Mouse (Mus musculus) thymus, adult 18-20 months (tissue): Measurements from ENCODE around the gene Rsl24d1.
"Not testable (repeated sequence)": the region's sequence is repeated elsewhere in the genome, so short reads cannot be mapped to it uniquely, and the experiment has no call there.

Source experiments
- DNase-seq, 2 experiments: peaks; one replicate each; pipeline ENCODE4 v3.0.0; 2022; ENCODE audit warnings: mixed read lengths in 2 of 2

Rsl24d1 gene

DNA sequence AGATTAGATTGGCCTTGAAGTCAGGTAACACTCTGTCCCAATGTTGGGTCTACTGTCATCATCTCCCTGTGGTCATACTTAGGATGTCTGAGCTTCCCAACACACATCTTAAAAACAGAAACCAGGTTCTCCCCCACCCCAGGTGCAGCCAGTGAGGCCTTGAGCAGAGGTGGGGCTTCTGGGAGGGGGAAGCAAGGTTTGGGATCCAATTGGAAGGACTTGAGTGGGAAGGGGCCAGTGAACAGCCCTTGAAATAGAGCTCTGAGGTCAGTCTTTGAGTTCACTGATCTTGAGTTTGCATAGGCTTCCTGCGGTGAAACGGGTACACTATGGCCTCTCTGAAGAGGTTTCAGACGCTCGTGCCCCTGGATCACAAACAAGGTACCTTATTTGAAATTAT is 11.0 kb upstream of the Rsl24d1 start, which contains the start of gene Gm20509:
Gene Gm20509 (plus strand): TSS at position 290 of the 400 bp plus-strand sequence.
- DNase-seq: no peak

- no peak for DNase-seq
Measured at GRCm38 (mm10) chr9:73103159-73103879, 9.9 kb upstream of the Rsl24d1 start.

DNA sequence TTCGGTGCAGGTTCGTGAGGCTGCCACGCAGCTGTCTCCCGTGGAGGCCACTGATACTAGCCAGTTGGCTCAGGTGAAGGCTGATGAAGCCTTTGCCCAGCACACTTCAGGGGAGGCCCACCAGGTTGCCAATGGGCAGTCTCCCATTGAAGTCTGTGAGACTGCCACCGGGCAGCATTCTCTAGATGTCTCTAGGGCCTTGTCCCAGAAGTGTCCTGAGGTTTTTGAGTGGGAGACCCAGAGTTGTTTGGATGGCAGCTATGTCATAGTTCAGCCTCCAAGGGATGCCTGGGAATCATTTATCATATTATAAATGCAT is 9.4 kb upstream of the Rsl24d1 start:
- no peak for DNase-seq

DNA sequence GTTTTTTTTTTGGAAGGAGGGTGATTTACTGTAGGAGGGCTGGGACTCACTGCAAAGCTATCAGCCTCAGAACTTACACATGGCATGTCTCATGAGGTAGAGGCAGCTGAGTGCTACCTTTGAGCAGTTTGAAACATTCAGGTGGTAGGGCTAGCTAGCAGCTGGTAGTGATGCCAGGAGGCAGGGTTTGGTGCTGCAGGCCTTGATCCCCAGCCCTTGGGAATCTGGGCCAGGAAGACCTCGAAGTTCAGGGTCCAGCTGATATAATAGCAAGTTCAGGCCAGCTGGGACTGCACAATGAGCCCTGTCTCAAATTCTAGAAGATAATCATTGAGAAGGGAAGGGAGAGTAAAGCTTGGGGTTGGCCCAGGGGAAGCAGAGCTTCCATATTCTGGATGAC is 8.1 kb upstream of the Rsl24d1 start:
- no peak for DNase-seq

DNA sequence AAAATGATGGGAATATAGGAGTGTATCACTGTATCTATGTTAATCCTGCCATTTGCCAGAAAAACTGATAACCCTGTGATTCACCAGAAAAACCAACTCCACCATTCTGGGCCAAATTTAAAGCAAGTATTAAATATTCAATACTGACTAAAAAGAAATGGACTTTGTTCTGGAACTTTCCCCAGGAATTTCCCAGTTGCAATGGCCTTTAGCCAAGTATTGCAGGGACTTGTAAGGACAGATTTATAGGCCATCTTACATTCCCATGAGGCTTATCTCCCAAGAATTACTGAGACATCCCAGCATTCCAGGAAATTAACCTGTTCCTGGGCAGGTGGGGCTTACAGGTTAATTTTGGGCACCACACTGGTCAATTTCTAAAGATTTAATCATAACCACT is 7.5 kb upstream of the Rsl24d1 start:
- DNase-seq: no peak

DNA sequence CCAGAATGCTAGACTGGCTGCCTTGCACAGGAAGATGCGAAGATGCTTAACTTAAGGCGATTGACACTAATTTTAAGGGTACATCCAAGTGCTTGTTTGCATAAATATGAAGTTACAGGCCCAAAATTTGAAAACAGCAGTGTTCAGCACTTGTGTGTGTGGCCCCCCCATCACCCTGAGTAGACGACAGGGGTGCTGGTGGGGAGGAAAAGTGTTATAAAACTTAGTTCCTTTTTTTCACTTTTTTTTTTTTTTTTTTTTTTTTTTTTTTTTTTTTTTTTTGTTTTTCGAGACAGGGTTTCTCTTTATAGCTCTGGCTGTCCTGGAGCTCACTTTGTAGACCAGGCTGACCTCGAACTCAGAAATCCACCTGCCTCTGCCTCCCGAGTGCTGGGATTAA is 3.5 kb downstream of the Rsl24d1 start:
- not testable (repeated sequence) for DNase-seq

DNA sequence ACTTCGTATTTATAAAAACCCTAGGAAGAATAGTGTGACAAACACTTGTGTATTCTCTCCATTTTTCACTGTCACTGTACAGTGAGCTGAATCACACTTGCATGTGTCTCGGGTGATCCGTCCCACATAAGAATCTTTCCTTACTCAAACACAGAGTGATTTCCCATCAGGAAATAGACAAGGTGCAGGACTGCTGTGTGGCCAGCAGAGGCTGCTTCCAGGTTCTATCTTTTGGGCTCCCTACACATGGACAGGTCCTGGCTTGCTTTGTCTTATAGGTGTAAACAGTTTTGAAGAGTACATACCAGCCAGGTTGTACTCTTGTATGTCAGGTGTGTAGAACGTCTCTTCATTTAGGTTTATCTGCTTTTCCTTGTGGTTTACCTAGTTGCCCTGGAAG is 4.8 kb downstream of the Rsl24d1 start:
- DNase-seq: no peak

GRCm38 (mm10) chr9:73121735-73122134 is 8.5 kb downstream of the Rsl24d1 start:
- no peak for DNase-seq

DNA sequence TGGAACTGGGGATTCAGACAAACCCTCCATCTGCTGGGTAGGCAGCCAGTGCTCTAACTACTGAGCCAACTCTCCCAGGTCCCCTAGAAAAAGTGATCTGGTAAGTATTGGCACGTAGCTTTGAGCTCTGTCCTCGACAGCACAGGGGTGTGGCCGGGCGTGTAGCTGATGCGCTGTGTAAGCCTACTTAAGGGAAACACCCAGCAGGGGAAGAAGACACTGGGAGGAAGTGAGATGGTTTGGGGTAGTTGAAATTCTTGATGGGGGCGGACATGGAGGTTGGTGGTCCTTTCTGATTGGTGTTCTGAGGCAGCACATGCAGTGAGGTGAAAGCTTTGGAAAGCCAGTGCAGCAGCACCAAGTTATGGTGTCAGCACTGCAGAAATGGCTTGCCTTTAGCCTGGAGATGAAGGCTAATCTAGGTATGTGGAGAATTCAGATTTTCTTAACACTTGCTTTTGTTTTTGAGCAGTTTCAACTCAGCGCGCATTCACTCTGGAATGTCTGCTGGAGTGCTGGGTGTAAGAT is 11.9 kb downstream of the Rsl24d1 start:
- no peak for DNase-seq

- DNase-seq: no peak
Measured at GRCm38 (mm10) chr9:73127457-73127856, 14.2 kb downstream of the Rsl24d1 start.

GRCm38 (mm10) chr9:73129875-73130274 is 16.6 kb downstream of the Rsl24d1 start:
- DNase-seq: no peak

DNA sequence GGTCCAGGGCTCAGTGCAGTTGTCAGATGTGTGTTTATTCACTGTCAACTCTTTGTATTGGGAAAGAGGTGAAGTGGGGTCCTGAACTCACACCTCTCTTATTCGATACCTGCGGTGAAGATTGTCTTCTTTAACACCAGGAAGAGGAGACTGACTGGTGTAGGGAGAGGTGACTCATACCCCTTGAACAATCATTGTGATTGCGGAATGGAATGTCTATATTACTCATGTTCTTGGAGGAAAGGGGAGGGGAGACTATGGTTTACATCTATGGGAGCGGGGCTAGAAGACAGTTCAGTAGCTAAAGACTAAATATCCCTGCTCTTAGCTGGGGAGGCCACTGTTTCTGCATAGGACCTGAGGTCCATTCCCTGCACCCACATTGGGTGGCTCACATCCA is 17.3 kb downstream of the Rsl24d1 start:
- no peak for DNase-seq

GRCm38 (mm10) chr9:73137341-73137886 is 24.2 kb downstream of the Rsl24d1 start:
- DNase-seq: no peak

DNA sequence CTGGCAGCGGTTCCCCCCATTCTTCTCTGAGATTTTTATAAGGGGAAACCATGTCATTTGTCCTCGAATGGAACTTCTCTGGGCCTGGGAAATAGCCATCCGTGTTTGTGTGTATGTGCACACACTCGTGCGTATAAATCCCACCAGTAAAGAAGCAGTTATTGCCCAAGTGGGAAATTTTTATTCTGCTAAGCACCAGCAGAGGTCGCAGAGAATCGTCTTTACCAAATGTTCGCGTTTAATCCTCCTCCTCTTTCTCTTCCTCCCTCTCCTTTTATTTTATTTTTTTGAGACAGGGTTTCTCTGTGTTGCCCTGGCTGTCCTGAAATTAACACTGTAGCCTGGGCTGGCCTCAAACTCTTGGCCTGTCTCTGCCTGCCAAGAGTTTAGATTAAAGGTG is 41.1 kb downstream of the Rsl24d1 start:
- DNase-seq: no peak

DNA sequence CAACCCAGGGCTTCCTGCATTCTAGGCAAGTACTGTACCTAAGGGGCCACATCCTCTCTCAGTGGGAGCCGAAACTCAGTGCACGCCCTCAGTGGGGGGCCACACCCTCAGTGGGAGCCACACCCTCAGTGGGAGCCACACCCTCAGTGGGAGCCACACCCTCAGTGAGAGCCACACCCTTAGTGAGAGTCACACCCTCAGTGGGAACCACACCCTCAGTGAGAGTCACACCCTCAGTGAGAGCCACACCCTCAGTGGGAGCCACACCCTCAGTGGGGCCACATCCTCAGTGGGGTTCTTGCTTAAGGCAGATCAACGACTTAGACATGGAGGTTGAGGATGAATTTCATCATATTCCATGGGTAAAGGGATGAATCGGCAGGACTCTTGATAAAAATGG is 44.7 kb downstream of the Rsl24d1 start:
- no peak for DNase-seq

GRCm38 (mm10) chr9:73159265-73159664 is 46.0 kb downstream of the Rsl24d1 start:
- no peak for DNase-seq

DNA sequence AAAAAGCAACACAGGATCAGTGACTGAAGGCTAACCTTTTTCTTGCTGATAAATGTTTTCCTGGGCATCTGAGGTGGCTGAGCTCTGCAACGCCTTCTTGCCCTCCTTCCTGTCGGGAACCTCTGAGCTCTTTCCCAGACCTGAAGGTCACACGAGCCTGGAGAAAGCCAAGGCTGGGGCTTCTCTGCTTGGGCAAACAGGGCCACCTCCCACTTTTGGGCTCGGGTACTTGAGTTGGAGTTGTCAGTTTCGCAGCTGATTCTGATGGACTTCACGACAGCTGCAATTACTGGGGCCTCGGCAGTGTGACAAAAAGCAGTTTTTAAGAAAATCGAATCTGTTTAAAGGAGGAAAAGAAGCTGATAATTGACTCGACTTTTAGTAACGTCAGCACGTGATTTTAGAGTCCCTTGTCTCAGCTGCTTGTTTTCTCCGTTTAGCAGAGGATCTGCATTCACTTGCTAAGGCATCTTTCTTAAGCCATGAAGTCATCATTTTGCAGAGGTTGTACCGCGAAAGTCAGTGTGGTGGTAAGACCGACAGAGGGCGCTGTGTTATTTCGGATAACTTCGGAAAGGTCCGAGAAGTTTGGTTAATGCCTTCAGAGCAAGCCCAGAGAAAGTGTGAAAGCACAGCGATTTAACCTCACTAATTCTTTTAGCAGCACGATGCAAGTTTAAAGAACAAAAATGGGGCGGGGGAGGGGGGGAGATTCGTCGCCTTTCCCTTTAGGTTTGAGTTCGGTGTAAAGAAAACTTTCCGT is 49.5 kb downstream of the Rsl24d1 start:
- DNase-seq: peak in 1 of 2 experiments; percentile 13

GRCm38 (mm10) chr9:73165631-73166030 is 52.4 kb downstream of the Rsl24d1 start:
- no peak for DNase-seq
